Mouse (Mus musculus) brain, adult 2 months (tissue): ENCODE results near the gene Acsl1.

Source experiments
- DNase-seq: peaks from one replicate; pipeline ENCODE4 v3.0.0; 2011; ENCODE audit warnings: low read depth, low spot score

Acsl1 gene

DNA sequence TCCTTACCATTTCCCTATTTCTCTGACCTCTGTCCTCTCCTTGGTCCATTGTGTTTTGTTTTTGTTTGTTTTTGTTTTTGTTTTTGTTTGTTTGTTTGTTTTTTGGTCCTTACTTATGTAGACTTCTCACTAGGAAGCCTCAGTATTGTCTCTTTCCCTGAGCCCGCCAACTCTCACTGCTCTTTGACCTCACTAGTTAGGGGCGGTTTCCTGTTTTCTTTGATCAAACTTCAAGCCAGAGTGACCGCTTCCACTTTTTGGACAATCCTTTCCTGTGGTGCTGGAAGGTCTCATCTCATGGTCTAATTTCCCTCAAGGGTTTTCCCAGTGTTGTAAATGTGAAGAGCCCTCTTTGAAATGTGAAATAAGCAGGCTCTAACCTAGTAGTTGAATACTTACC lies 33.4 kb downstream of the Acsl1 start:
- DNase-seq, result no peak

DNA sequence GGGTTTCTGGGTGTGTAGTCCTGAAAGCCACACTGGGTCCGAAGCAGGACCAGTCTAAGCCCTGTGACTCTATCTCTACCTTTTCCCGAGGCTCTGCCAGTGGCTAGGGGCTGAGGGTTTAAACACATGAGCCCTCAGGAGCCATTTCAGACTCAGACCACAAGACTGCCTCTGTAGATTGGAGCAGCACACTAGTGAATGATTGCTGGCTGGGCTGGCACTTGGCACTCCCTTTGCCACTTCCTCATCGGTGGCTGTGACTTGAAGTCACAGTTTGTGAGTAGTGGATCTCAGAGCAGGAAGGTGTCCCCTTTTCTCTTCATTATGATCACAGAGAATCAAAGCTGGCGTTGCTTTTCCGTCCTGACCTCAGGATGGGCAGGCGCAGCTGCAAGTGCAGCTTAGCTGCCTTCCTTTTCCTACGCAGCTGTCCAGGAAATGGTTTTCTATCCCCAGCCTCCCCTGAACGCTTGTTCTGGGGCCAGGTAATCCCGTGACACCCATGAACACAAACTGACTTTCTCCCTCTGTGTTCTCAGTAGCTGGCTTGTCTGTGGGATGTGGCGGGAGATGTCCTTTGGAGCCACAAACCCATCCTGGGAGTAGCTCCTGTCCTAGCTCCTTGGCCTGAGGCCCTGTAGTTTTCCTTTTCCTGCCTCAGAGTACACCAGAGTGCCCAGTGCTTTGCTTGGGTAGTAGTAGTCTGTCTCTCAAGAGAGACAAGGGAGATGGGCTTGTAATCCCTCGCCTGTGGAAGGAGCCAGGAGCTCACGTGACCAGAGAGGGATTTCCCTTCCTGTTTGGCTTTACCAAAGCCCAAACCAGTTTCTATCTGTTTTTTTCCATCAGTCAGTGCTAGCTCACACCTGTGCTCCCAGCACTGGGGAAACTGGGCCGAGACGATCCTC lies 37.9 kb downstream of the Acsl1 start:
- no peak for DNase-seq

GRCm38 (mm10) chr8:46509474-46509873 lies 38.6 kb downstream of the Acsl1 start:
- DNase-seq, result no peak

- DNase-seq, result no peak
Observed at GRCm38 (mm10) chr8:46511336-46511735, 40.5 kb downstream of the Acsl1 start.

DNA sequence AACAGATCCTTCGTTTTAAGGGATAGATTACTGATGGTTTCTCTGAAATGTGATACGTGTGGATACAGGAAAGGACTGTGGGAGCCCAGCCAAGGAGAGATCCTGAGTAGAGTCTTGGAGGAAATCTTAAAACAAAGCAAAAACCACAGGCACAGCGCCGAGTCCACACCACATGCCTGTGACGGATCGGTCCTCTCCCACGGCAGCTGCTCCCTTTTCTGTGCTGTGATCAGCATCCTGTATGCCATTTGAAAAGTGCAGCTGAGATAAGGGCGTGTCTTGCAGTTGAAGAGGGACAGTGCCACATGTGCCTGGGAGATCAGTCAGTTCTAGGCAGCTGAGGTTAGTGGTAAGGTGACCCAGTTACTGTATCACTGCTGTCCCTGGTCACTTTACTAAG lies 41.7 kb downstream of the Acsl1 start:
- DNase-seq, result no peak

GRCm38 (mm10) chr8:46514027-46514426 lies 43.2 kb downstream of the Acsl1 start:
- DNase-seq, result no peak

- DNase-seq, result no peak
Observed at GRCm38 (mm10) chr8:46520667-46521066, 49.8 kb downstream of the Acsl1 start.

GRCm38 (mm10) chr8:46526098-46526497 lies 55.3 kb downstream of the Acsl1 start:
- DNase-seq, result no peak

DNA sequence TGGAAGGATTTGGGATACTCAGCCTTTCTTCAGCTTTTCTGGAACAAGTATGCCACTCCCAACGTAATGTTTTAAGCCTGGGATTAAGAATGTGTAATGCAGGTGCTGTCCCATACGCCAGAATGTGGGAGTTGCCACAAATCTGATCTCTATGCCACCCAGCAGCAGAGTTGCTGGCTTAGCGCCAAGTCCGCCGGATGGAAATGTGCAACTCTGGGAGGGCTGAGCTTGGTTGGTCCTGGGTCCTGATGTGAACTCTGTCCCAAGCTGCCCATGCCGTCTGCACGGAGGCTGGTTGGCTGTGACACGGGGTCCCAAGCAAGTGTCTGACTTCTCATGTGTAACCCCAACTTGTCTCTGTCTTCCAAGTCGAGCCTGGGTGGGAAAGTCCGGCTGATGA lies 56.0 kb downstream of the Acsl1 start:
- DNase-seq, result no peak

- no peak for DNase-seq
Observed at GRCm38 (mm10) chr8:46529508-46529907, 58.7 kb downstream of the Acsl1 start.

- no peak for DNase-seq
Observed at GRCm38 (mm10) chr8:46530541-46530940, 59.7 kb downstream of the Acsl1 start.

DNA sequence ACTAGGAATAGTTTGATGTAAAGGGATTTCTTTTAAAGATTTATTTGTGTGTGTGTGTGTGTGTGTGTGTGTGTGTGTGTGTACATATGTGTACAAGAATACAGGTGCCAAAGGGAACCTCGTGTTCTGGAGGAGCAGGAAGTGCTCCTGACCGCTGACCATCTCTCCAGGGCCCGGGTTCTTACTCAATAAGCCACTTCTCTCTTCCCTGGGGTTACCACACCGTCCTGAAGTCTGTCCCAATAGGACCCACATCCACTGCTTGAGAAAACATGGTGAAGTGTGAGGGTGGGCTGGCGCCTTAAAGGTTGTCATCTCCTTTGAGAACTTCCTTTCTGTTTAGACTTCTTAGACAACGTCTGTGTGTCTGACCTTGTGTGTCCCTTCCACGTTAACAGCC lies 63.1 kb downstream of the Acsl1 start:
- DNase-seq, result no peak

- peak; percentile 40 for DNase-seq
Observed at GRCm38 (mm10) chr8:46539701-46540100, 68.9 kb downstream of the Acsl1 start.

- no peak for DNase-seq
Observed at GRCm38 (mm10) chr8:46543191-46543590, 72.4 kb downstream of the Acsl1 start.

DNA sequence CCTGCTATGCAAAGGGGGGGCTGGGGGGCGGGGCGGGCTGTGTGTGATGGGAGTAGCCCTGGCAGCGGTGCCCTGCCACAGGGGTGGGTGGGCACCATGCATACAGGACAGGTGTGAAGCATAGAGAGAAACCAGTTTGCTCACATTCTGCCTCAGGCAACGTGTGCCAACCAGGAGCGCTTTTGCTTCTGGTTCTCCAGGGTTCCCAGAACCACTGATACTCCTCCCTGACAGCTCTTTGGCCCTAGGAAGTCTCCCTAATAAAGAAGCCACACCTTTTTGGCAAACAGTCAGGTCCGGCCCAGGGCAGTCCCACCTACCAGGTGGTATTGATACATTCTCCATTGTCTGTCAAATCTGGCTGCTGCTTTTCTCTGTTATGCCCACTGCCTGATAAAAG lies 72.8 kb downstream of the Acsl1 start:
- DNase-seq, result no peak

DNA sequence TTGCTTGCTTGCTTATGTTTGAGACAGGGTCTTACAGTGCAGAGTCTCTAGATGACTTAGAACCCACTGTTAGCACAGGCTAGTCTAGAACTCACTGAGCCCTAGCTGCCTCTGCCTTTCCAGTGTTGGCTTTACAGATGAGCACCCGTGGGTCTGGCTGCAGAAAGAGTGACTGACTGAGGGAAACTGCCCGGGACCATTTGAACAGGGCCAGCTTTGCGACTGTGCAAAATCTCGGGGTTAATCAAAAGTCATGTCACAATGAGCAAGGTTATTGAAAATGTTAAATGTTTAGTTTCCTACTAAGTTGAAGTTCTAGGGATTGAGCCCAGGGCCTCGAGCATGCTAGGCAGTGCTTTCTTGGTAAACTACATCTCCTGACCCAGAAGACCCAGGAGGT lies 75.0 kb downstream of the Acsl1 start:
- DNase-seq, result no peak

- peak; percentile 23 for DNase-seq
Observed at GRCm38 (mm10) chr8:46546431-46547176, 75.8 kb downstream of the Acsl1 start.

GRCm38 (mm10) chr8:46547245-46547644 lies 76.4 kb downstream of the Acsl1 start:
- DNase-seq, result peak; percentile 77

DNA sequence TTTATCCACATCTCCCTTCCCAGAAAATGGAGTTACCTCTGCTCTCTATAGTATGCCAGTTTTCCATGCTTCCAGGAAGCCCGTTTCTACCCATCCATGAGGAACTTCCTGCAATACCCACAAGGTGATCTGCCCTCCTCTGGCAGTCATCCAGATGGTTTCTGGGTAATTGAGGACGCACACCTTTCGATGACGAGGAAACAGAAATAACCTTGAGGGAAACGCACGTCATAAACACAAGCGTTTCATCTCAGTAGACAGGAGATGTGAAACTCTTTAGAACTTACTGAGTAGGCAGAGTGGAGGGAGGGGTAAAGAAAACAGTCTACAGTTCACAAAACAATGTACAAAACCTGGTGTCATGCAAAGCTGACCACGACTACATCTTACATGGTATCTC lies 79.2 kb downstream of the Acsl1 start:
- no peak for DNase-seq

DNA sequence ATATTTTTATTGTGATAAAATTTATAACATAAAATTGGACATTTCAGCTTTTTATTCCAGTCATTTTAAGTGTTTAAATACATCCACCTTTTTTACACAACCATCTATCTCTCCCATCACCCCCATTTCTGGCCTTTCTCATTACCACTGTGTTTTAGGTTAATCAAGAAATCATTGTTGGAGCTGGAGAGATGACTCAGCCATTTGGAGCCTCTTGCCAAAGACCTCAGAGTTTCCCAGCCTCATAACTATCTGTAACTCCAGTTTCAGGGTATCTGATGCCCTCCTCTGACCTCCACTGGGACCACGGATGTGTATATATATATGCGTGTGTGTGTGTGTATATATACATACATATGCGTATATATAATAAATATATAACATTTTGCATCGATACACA lies 80.2 kb downstream of the Acsl1 start:
- peak; percentile 45 for DNase-seq

- DNase-seq, result peak; percentile 100
Observed at GRCm38 (mm10) chr8:46551615-46552440, 81.0 kb downstream of the Acsl1 start, which contains the start of gene Cenpu. Gene Cenpu, plus strand, starts transcription at chr8:46552028.

DNA sequence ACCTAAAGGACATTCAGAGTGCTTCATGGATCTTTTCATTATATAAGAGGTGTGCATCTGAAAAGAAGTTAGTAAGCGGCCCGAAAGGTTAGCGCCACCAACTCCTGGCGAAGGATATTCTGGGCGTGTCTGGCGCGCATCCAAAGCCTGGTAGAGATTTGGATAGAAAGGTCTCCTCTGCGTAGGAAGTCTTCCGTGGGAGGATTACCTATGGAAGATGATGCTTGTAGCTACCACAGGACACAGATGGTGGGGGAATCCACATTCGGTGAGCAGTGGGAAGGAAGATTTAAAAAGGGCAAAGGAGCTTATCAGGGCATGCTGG lies 81.6 kb downstream of the Acsl1 start:
- DNase-seq, result no peak
